Mouse (Mus musculus) liver, embryonic 16.5 days (tissue): Measurements from ENCODE around the gene Il25. TPM values are rescaled to one million over a fixed set of nuclear protein-coding genes. Genes with fewer than 3 reads are reported as not detected.

Experiments
- ATAC-seq: fragments of 200-750 bp; cut with Nextera tagmentation; 2 replicates; pipeline ENCODE4 v1.8.0; 2017; ENCODE audit warnings: low read depth, mild to moderate bottlenecking, moderate number of reproducible peaks, moderate library complexity
- H3K27ac ChIP-seq: fragments of 300-500 bp; sonication (generic); 2 replicates; pipeline ENCODE4 v1.5.1; 2014; ENCODE audit warnings: mild to moderate bottlenecking, low read length
- H3K27me3 ChIP-seq: fragments of 300-500 bp; sonication (generic); 2 replicates; pipeline ENCODE4 v1.6.1; 2014; ENCODE audit warnings: low read depth, low read length, mixed read lengths; ENCODE audit not compliant: control insufficient read depth, insufficient read depth
- H3K36me3 ChIP-seq: fragments of 300-500 bp; sonication (generic); 2 replicates; pipeline ENCODE4 v1.6.1; 2014; ENCODE audit warnings: mild to moderate bottlenecking; ENCODE audit not compliant: control insufficient read depth, insufficient read depth
- H3K4me1 ChIP-seq: fragments of 300-500 bp; sonication (generic); 2 replicates; pipeline ENCODE4 v1.6.1; 2014; ENCODE audit warnings: low read depth, low read length, mixed read lengths; ENCODE audit not compliant: control insufficient read depth
- H3K4me2 ChIP-seq: fragments of 300-500 bp; sonication (generic); 2 replicates; pipeline ENCODE4 v1.6.1; 2014; ENCODE audit warnings: low read depth, low read length, mixed read lengths
- H3K4me3 ChIP-seq: fragments of 300-500 bp; sonication (generic); 2 replicates; pipeline ENCODE4 v1.5.1; 2014; ENCODE audit warnings: low read depth, mild to moderate bottlenecking, low read length
- H3K9ac ChIP-seq: fragments of 300-500 bp; sonication (generic); 2 replicates; pipeline ENCODE4 v1.6.1; 2014; ENCODE audit warnings: low read depth, low read length
- H3K9me3 ChIP-seq: fragments of 300-500 bp; sonication (generic); replicated peaks from 2 replicates; pipeline ENCODE4 v1.6.1; 2016; ENCODE audit warnings: low read length; ENCODE audit not compliant: control insufficient read depth
- WGBS: fragments of 180-500 bp; shearing (Covaris S2); extraction: QIAGEN DNeasy Blood & Tissue Kit; methylation state at CpG from one replicate; pipeline ENCODE4 v1.1.7; 2014; ENCODE audit not compliant: insufficient replicate concordance; 5-methylcytosine and 5-hydroxymethylcytosine counted together
- polyA plus RNA-seq: library from polyadenylated mRNA; unstranded; fragments of >200 nt; fragmentation: Nextera tagmentation; extraction: Ambion mirVana; gene quantifications from 2 replicates; pipeline ENCODE4 v1.2.1, GENCODE M21; 2015

Il25 gene
- polyA plus RNA-seq, 1 experiment from 2014 or later: not detected

GRCm38 (mm10) chr14:54937361-54938182, 5.1 kb downstream of the Il25 start:
- ATAC-seq: no peak

GRCm38 (mm10) chr14:54938431-54939219, 6.1 kb downstream of the Il25 start:
- Histone ChIP-seq H3K4me2 (no peak overlapping the region), H3K27ac (no peak overlapping the region), H3K4me1 (no peaks in the 10 kb centered on the region), H3K27me3 (no peaks in the 10 kb centered on the region), H3K4me3 (no peak overlapping the region), H3K9me3 (no peaks in the 10 kb centered on the region), H3K36me3 (no peaks in the 10 kb centered on the region), H3K9ac (no peak overlapping the region)
- WGBS: 60% methylated on average over 15 of the region's 15 CpGs
- ATAC-seq: no peak

More at GRCm38 (mm10) chr14:54937361-54938182, 5.1 kb downstream of the Il25 start:
- no peaks in the 10 kb centered on the region for H3K36me3 ChIP-seq
- H3K4me1 ChIP-seq: no peaks in the 10 kb centered on the region
- H3K27me3 ChIP-seq: no peaks in the 10 kb centered on the region
- H3K9ac ChIP-seq: no peak overlapping the region
- 68% methylated on average over 16 of the region's 16 CpGs for WGBS
- H3K27ac ChIP-seq: no peak overlapping the region
- no peak overlapping the region for H3K4me3 ChIP-seq
- no peak overlapping the region for H3K4me2 ChIP-seq
- no peaks in the 10 kb centered on the region for H3K9me3 ChIP-seq

GRCm38 (mm10) chr14:54939434-54940175, 7.1 kb downstream of the Il25 start:
- no peak for ATAC-seq
- Histone ChIP-seq H3K4me3 (no peak overlapping the region), H3K27me3 (no peaks in the 10 kb centered on the region), H3K27ac (no peak overlapping the region), H3K9ac (no peak overlapping the region), H3K4me1 (no peaks in the 10 kb centered on the region), H3K9me3 (no peaks in the 10 kb centered on the region), H3K36me3 (no peaks in the 10 kb centered on the region), H3K4me2 (no peak overlapping the region)
- 38% methylated on average over 12 of the region's 12 CpGs for WGBS

DNA sequence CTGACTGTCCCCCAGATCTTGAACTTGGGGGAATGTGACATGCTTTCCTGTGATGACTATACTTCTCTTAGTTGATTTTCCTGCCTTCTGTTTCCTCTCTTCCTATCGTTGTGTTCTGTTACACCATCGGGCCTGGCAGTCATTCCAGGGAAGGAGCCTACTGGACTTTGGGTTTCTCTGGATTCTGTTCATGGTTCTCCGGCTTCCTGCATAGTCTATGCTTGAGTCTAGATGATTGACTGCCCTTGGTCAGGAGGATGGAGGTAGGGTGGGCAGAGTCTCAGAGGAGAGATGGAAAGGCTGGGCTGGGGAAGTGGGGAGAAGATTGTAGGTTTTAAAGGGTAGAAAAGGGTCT, 7.7 kb downstream of the Il25 start:
- H3K27me3 ChIP-seq: no peaks in the 10 kb centered on the region
- no peak overlapping the region for H3K4me2 ChIP-seq
- 43% methylated on average over 3 of the region's 3 CpGs for WGBS
- no peaks in the 10 kb centered on the region for H3K4me1 ChIP-seq
- no peak overlapping the region for H3K4me3 ChIP-seq
- ATAC-seq: no peak
- no peaks in the 10 kb centered on the region for H3K9me3 ChIP-seq
- H3K9ac ChIP-seq: no peak overlapping the region
- H3K27ac ChIP-seq: no peak overlapping the region
- no peaks in the 10 kb centered on the region for H3K36me3 ChIP-seq

GRCm38 (mm10) chr14:54941024-54941978, 8.8 kb downstream of the Il25 start:
- Histone ChIP-seq H3K4me3 (no peak overlapping the region), H3K4me2 (no peak overlapping the region), H3K36me3 (no peaks in the 10 kb centered on the region), H3K9ac (no peak overlapping the region), H3K27ac (no peak overlapping the region), H3K9me3 (no peaks in the 10 kb centered on the region), H3K4me1 (no peaks in the 10 kb centered on the region), H3K27me3 (no peaks in the 10 kb centered on the region)
- WGBS: 42% methylated on average over 13 of the region's 13 CpGs
- no peak for ATAC-seq

DNA sequence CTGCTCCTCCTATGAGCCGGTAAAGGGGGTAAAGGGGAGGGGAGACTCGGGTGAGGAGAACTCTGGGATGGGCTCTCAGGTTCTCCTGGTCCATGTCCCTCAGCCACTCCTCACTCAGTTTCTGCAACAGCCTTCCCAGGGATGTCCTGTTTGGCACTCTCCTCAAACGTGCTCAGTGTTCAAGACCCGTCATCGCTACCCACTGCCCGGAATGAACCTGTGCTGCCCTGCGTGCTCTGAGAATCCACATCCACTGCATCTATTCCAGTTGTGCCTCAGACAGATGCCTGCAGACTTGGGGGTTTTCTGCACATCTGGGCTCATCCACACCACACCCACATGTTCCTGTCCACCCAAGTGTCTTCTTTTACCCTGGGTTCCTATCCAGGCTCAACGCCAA, 10.0 kb downstream of the Il25 start:
- 65% methylated on average over 8 of the region's 8 CpGs for WGBS
- no peaks in the 10 kb centered on the region for H3K36me3 ChIP-seq
- no peak overlapping the region for H3K27ac ChIP-seq
- no peak overlapping the region for H3K9ac ChIP-seq
- no peak overlapping the region for H3K4me3 ChIP-seq
- no peak for ATAC-seq
- no peaks in the 10 kb centered on the region for H3K9me3 ChIP-seq
- H3K4me2 ChIP-seq: no peak overlapping the region
- no peaks in the 10 kb centered on the region for H3K27me3 ChIP-seq
- H3K4me1 ChIP-seq: no peaks in the 10 kb centered on the region

- whole genome bisulfite sequencing: 71% methylated on average over 7 of the region's 7 CpGs
- no peak overlapping the region for H3K27ac ChIP-seq
- no peak for ATAC-seq
Measured at GRCm38 (mm10) chr14:54943971-54944370, 11.5 kb downstream of the Il25 start.

GRCm38 (mm10) chr14:54944939-54945338, 12.4 kb downstream of the Il25 start:
- Histone ChIP-seq H3K4me1 (no peaks in the 10 kb centered on the region), H3K27ac (no peak overlapping the region), H3K4me3 (no peak overlapping the region), H3K27me3 (no peaks in the 10 kb centered on the region), H3K9me3 (no peaks in the 10 kb centered on the region), H3K9ac (no peak overlapping the region), H3K36me3 (no peaks in the 10 kb centered on the region), H3K4me2 (no peak overlapping the region)
- ATAC-seq: no peak
- 42% methylated on average over 2 of the region's 2 CpGs for WGBS

More at GRCm38 (mm10) chr14:54943971-54944370, 11.5 kb downstream of the Il25 start:
- Histone ChIP-seq H3K9ac (no peak overlapping the region), H3K4me3 (no peak overlapping the region), H3K36me3 (no peaks in the 10 kb centered on the region), H3K4me2 (no peak overlapping the region), H3K9me3 (no peaks in the 10 kb centered on the region), H3K4me1 (no peaks in the 10 kb centered on the region), H3K27me3 (no peaks in the 10 kb centered on the region)
